Mouse (Mus musculus): ENCODE results near the gene Hhipl2.
"Not testable (repeated sequence)": the region's sequence is repeated elsewhere in the genome, so short reads cannot be mapped to it uniquely, and the experiment has no call there.

Gene Hhipl2

GRCm38 (mm10) chr1:183417873-183418272 lies at the start of gene Hhipl2:
Gene Hhipl2 (plus strand): TSS chr1:183418215.
- no peak for DNase-seq

GRCm38 (mm10) chr1:183368601-183369400 lies 49.2 kb upstream of the Hhipl2 start:
- no peak for DNase-seq

DNA sequence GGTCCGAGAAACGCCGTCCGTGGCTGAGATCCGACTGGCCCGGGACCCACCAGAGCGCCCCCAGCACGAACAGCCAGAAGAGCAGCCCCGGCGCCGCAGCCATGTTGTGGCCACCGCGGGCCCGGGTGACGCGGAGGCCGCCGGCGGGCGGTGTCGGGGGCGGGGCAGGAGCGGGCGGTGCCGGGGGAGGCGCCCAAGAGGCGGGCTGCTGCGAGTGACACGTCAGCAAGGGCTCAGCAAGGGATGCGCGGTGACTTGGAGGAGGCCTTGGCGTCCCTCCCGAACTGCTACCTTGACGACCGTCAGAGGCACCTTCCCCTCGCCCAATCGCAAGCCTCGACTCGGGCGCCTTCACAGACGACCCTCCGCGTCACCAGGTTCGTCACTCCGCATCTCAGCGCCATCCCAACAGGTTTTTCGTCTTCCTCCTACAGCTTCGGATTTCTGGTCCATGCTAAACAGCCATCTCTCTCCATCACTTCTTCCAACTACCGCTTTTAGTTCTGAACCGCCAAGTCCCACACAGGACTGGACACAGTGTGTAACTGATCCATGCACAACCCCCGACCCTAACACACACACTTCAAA lies 48.5 kb upstream of the Hhipl2 start, which contains the start of gene Mia3:
Mia3 (minus strand) TSS at position 127 of the 588 bp plus-strand sequence.
- peak; percentile 95 for DNase-seq

GRCm38 (mm10) chr1:183374728-183375127 lies 43.3 kb upstream of the Hhipl2 start:
- no peak for DNase-seq

- DNase-seq: no peak
These were observed 41.0 kb upstream of the Hhipl2 start for GRCm38 (mm10) chr1:183377045-183377444.

DNA sequence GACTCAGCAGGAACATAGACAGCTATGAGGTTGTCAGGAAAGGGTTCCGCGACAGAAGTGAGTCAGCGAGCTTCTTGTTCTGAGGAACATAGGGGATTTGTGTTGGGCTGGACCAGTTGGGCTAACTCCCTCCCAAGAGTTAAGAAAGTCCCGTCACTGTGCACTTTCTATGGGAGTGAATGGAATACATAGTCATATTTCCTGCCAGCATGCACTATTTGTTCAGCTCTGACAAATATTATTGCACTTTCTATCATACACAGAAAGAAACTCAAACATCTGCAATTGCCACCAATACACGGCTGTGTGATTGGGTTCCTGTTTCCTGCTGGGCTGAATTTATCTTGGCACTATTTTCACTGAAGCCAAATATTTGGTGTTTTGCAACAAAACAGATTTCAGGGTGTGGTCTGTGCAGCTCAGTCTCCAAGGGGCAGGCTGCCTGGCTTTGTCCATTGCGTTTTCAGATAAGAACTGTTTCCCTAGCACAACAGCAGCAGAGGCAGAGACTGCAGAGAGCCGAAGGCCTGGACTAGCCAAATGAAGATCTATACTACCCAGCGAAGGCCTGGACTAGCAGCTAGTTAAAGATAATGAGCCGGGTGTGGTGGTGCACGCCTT lies 39.6 kb upstream of the Hhipl2 start:
- DNase-seq: no peak

GRCm38 (mm10) chr1:183379376-183379775 lies 38.6 kb upstream of the Hhipl2 start:
- not testable (repeated sequence) for DNase-seq

DNA sequence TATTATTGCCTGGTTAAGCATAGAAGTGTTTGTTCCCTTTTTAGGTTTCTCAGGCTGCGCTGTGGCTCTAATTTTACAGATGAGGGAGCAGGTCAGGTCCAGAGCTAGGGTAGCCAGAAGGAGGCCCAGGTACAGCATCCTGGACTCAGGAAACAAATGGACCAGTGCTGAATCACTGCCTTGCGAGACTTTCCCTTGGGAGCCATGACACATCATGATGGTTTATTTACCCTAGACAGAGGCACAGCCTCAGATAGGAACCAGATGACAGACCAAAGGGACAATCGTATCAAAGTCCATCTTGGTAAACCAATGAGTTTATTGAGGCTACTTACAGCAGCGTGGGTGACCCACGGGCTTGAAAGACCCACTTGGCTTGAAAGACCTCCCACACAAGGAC lies 36.2 kb upstream of the Hhipl2 start:
- no peak for DNase-seq

DNA sequence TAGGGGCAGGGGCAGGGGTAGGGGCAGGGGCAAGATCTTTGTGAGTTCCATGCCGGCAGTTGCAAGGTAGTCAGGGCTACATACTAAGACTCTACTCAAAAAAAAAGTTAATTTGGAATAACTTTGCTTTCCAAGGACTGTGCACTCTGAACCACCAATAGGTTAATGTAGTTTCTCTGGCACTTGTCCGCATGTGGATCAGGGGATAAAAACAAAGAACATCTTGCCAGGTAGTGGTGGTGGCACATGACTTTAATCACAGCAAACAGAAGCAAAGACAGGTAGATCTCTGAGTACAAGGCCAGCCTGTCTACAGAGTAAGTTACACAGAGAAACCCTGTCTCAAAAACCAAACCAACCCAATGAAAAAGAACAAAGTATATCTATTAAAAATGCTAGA lies 35.4 kb upstream of the Hhipl2 start:
- DNase-seq: no peak

- not testable (repeated sequence) for DNase-seq
These were observed 30.6 kb upstream of the Hhipl2 start for GRCm38 (mm10) chr1:183387421-183387820.

- DNase-seq: peak; percentile 93
These were observed 29.3 kb upstream of the Hhipl2 start, which contains the start of gene Taf1a for GRCm38 (mm10) chr1:183388426-183389406. Gene Taf1a (plus strand): TSS chr1:183388981.

DNA sequence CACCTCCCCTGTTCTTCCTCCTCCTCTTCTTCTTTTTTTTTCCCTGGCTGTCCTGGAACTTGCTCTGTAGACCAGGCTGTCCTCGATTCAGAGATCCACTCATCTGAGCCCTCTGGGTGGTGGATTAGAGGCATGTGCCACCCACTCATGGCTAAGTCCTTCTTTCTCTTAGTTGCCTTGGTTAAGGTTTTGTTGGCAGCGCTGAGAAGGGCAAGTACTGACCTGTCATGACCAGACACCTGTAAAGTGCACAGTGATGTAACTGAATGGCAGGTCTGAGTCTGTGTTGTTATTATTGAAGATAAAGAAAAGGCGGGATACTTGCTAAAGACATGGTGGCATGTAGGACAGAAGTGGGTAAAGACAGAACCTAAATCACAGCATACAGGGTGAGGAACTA lies 14.6 kb upstream of the Hhipl2 start:
- no peak for DNase-seq

DNA sequence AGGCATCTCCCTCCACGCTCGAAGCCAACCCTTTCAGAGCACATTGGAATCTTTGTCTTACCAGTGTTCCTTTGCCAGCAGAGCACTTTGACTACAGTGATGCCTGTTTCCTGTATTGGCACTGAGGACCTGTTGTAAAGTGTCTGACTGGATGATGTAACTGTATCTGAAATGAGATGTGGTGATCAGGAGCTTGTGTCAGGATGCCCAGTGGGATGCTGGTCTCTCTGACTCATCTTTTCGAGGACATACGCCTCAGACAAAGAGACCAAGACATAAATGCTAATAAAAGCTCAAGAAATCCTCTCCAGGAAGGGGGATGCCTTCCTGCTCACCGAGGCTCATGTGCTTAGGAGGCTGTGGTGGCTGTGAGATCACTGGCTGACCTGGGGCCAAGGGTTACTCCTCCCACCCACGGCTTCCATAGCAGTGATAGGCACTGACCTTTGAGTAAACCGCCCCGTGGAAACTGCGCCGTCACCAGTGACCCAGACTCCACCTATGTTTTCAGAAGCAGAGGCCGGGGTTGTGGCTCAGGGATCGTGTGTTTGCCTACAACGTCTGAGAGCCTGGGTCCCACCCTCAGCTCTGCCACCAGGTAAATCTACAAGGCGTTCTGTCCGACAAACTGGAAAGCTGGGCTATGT lies 3.8 kb upstream of the Hhipl2 start:
- no peak for DNase-seq

DNA sequence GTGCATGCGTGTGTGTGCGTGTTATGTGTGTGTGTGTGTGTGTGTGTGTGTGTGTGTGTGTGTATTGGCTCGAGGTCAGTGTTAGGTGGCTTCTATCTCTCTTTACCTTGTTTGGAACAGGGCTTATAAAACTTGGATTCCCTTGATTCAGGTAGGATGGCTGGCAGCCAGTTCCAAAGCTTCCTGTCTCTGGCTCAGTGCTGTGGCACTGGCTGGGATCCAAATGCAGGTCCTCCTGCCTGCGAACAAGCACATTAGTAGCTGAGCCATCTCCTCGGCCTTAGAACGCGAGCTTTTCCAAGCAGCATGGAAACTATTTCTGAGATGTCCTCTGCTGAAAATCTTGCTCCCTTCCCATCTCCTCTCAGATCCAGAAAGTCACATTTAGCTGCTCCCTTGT lies 1.7 kb downstream of the Hhipl2 start:
- DNase-seq: no peak

DNA sequence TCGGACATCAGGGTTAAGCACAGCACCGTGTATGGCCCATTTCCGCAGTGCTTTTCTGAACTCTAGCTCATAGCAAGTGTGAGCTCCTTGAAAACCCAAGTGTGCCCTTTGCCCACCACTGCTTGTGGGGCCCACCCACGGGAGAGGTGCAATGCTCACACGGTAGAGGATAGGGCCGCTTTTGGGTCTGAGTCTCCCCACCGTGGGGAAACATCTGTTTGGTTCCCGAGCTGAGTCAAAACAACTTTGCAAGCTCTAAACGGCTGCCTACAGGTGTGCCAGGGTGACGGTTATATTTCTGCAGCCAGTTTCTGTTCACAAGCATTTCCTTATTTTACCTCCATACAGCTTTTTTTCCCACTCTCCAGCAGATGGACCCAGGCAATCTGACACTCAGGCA lies 2.3 kb downstream of the Hhipl2 start:
- no peak for DNase-seq

- DNase-seq: no peak
These were observed 6.1 kb downstream of the Hhipl2 start for GRCm38 (mm10) chr1:183424100-183424499.

- no peak for DNase-seq
These were observed 16.9 kb downstream of the Hhipl2 start for GRCm38 (mm10) chr1:183434918-183435317.

DNA sequence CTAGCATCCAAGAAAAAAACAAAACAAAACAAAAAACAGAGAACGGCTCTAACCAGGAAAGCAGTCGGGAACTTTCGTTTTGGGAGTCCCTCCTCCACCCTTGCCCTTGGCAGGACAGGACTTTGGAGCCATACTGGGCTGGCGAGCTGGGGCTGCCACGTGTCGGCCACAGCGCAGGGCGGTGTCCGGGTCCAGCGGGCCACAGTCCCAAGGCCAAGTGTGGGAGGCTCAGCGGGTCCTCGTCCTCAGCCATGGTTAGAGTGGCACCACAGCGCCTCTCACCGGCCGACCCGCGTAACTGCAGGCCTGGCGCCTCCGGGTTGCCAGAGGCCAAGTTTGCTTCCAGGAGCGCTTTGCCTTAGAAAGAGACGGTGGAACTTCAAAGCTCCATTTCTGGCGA lies 21.0 kb downstream of the Hhipl2 start:
- DNase-seq: peak; percentile 94

DNA sequence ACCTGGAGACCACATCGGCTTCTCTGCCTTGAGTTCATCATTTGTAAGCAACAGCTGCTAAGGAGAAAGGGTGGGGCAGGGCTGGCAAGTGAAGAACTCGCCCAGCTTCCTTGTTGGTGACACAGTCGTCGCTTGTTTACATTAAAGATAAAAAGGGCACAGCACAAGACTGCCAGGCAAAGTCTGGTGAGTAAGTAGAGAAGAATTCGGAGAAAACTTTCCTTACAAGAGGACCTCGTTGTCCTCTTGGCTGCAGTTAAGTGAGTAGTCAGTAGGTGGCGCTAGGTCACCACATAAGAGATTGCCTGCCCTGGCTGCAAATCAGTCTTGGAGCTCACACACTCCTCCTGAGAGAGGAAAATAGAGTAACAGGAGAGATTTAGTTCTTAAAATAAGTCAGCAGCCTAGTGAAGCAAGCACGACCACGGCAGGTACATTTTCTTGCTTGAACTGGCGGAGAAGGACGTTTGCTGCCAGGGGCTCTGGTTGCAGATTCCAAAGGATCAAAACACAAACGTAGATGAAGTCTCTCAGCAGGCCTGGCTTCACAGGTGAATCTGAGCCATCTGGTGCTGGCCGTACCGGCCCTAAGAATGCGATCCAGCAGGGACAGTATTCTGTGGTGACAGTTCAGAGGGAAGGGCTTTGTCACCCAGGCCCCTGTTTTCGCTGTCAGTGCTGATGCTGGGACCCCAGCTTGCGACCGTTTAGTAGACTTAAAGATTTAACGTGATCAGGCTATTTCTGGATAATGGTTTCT lies 24.2 kb downstream of the Hhipl2 start:
- DNase-seq: peak; percentile 83

DNA sequence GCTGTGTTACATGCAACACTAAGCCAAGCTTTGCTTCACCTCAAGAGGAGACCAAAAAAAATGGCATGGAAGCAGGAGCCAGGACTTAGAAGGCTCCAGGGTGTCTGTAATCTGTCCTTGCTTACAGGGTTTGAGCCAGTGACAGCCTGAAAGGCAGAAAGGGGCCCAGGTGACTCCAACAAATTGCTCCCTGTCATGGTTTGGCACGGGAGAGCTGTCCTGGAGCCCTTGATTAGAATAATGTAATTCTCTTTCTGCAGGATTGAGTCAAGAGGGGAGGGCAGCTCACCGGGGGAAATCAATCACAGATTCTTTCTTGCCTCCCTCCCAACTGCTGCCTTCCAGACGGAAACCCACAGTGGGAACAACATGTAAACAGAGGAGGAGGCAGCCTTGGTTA lies 35.1 kb downstream of the Hhipl2 start:
- DNase-seq: no peak

All from kidney, adult 9 months (tissue).